ENCODE assay signal across 8 mouse cellular contexts in genomic region chr3:57576056-57576824, GRCm38 (mm10). TPM values are rescaled to one million over a fixed set of nuclear protein-coding genes. Genes with fewer than 3 reads are reported as not detected.
DNase-seq lines count a peak whose midpoint lies in the region; ATAC-seq and TF ChIP-seq lines count a peak whose summit lies in the region.

No protein-coding gene starts in this region.

- H3K9ac ChIP-seq in forebrain, embryonic 12.5 days, result peak overlapping the region; percentile 61

- no peak for TF ChIP-seq POLR2A in small intestine, adult 2 months (IDR thresholded peaks at IDR 0.05; ENCODE audit: low read depth, low read length)

- peak; percentile 75 for DNase-seq in ES-CJ7 (ENCODE audit: low read depth, low spot score)
- peak; percentile 50 to 61 for DNase-seq in adrenal gland, adult 18-20 months (ENCODE audit: low spot score in 2 of 2)
- peak; percentile 84 to 87 for DNase-seq in heart, postnatal 10 days
- peak; percentile 12 to 17 for DNase-seq in layer of hippocampus, postnatal 14 days (ENCODE audit: low spot score in 2 of 2)
- peak; percentile 80 for DNase-seq in lung, postnatal 4 days
- DNase-seq in thymus, postnatal 10 days (ENCODE audit: low spot score in 2 of 2), result no peak

- peak overlapping the region; percentile 77 for H3K4me3 ChIP-seq in forebrain, embryonic 12.5 days (replicated peaks)
- H3K4me3 ChIP-seq in small intestine, adult 2 months (ENCODE audit: low read depth, low read length), result peak overlapping the region; percentile 73

- H3K36me3 ChIP-seq in forebrain, embryonic 12.5 days (replicated peaks), result no peaks in the 10 kb centered on the region
- H3K36me3 ChIP-seq in small intestine, adult 2 months (ENCODE audit: control insufficient read depth, insufficient read depth, low read length), result no peaks in the 10 kb centered on the region

- H3K4me2 ChIP-seq in forebrain, embryonic 12.5 days, result peak overlapping the region; percentile 93

- no peaks in the 10 kb centered on the region for H3K27me3 ChIP-seq in forebrain, embryonic 12.5 days
- H3K27me3 ChIP-seq in small intestine, adult 2 months (ENCODE audit: control insufficient read depth, insufficient read depth, low read length), result peaks cover 13% of the 10 kb centered on the region

- intact Hi-C loops in heart, postnatal 10 days (cut with DNase I), result loop anchor here (1.0 to 2.0 kb wide), 3 partner anchors 29 to 106 kb away; no protein-coding TSS in a partner anchor

- TF ChIP-seq CTCF in small intestine, adult 2 months (IDR thresholded peaks at IDR 0.05; ENCODE audit: extremely low read depth, insufficient read length, insufficient replicate concordance, low read depth, low read length), result no peak

- no peaks in the 10 kb centered on the region for H3K9me3 ChIP-seq in forebrain, embryonic 12.5 days

- ATAC-seq in forebrain, embryonic 12.5 days (ENCODE audit: low FRiP score), result peak; percentile 39

- H3K4me1 ChIP-seq in forebrain, embryonic 12.5 days, result peaks cover 30% of the 10 kb centered on the region
- 0 out of 2 replicates have a peak, but pooled peaks cover 2% of the 10 kb centered on the region for H3K4me1 ChIP-seq in small intestine, adult 2 months (ENCODE audit: control insufficient read depth, insufficient read depth, insufficient read length, low read length)

- H3K27ac ChIP-seq in forebrain, embryonic 12.5 days, result peak overlapping the region; percentile 78
- peak overlapping the region; percentile 89 for H3K27ac ChIP-seq in small intestine, adult 2 months (ENCODE audit: insufficient read depth, low read depth, low read length)

- WGBS in forebrain, embryonic 12.5 days, result under 1% methylated on average over 35 of the region's 35 CpGs
- 1% methylated on average over 35 of the region's 35 CpGs for WGBS in small intestine, adult 2 months

RNA-seq across cellular contexts. Expression of gene Wwtr1, which starts 0.5 kb away (rescaled TPM):
- 10 to 100 TPM; 31.5 to 36.7 TPM for total RNA-seq in adrenal gland, adult 18-20 months (2021)
- 10.7 and 11.5 TPM in 2 replicates for polyA plus RNA-seq in forebrain, embryonic 12.5 days (2016; fragmentation: Nextera tagmentation; extraction: Ambion mirVana)
- total RNA-seq in heart, postnatal 10 days (2021), result 10 to 100 TPM; 81.0 to 83.0 TPM
- total RNA-seq in layer of hippocampus, postnatal 14 days (2021), result 10 to 100 TPM; 20.3 to 22.0 TPM
- polyA plus RNA-seq in small intestine, adult 2 months (2012; rRNA removed), result 5.4 and 6.3 TPM in 2 replicates

Comparison
In these comparisons a context has a peak if more than half of its experiments do, and no peak if none do; other contexts are left out.
1. DNase-seq: peak in ES-CJ7 (single experiment), adrenal gland, adult 18-20 months (2 of 2), heart, postnatal 10 days (2 of 2), layer of hippocampus, postnatal 14 days (2 of 2) and lung, postnatal 4 days (2 of 2); none in thymus, postnatal 10 days (0 of 2).